Mouse (Mus musculus) spleen, adult 18-20 months (tissue): ENCODE results near the gene Lonp2.

Experiments used
- DNase-seq, 2 experiments: peaks; one replicate each; pipeline ENCODE4 v3.0.0; 2022; ENCODE audit warnings: mixed read lengths in 2 of 2

The Lonp2 gene

DNA sequence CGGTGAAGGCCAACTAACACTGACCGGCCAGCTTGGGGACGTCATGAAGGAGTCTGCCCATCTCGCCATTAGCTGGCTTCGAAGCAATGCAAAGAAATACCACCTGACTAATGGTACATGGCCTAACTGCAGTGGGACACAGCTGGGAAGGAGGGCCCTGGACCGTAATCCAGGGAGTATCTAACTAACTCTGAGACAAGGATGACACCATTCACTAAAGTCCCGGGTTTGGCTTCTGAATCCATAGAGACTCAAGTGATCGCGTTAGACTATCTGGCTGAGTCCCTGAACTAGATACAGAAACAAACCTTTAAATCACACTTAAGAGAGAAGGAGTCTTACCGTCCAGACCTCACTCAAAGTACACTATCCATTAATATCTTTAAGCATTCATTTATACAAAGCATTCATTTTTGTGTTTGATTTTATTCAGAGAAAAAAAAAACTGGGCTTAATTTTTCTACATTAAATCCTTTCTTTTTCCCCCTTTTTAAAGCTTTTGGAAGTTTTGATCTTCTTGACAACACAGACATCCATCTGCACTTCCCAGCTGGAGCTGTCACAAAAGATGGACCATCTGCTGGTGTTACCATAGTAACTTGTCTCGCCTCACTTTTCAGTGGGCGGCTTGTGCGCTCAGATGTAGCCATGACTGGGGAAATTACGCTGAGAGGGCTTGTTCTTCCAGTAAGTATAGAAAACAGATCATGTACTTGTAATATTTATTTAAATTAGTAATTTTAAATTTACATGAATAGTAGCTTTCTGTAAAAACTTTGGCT lies 89.8 kb downstream of the Lonp2 start:
- no peak for DNase-seq

GRCm38 (mm10) chr8:86718332-86718994 lies 94.6 kb downstream of the Lonp2 start:
- DNase-seq, result no peak

DNA sequence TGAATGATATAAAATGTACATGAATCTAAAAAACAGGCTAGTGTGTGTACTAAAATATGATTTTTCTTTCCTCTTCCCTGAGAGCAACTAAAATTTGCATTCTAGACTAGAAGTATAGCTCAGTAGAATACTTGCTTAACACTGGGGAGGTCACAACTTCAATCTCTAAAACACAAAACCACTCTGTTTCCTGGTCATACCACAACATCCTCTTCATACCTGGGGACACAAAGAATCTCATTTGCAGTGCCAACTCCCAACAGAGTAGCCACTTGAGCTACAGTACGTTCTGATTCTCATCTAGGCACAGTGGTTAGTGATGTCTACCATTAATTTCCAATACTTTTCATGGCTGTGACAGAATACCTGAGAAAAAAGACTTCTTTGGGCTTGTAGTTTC lies 95.5 kb downstream of the Lonp2 start:
- no peak for DNase-seq

- no peak for DNase-seq
Observed at GRCm38 (mm10) chr8:86720756-86721459, 97.1 kb downstream of the Lonp2 start.

- DNase-seq, result no peak
Observed at GRCm38 (mm10) chr8:86721490-86721889, 97.6 kb downstream of the Lonp2 start.

DNA sequence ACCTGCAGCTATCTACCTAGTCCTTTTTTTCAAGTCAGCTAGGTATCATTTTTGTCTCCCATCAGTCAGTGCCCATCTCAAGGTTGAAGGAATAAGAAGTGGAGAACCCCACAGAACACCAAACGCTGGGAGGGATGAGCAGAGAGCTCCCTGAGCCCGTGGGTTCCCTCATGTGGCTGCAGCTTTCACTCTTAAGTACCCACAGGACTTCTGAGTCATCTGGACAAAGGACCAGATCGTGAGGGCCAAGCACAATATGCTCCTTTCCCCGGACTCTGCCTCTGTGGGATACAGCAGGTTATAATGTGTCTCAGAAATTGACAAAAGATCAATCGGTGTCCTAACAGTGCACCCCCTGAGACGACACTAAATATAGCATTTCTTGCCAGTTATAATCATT lies 103.1 kb downstream of the Lonp2 start:
- no peak for DNase-seq

GRCm38 (mm10) chr8:86728224-86728950 lies 104.5 kb downstream of the Lonp2 start:
- no peak for DNase-seq

- no peak for DNase-seq
Observed at GRCm38 (mm10) chr8:86730303-86730702, 106.5 kb downstream of the Lonp2 start.

GRCm38 (mm10) chr8:86730860-86731259 lies 107.0 kb downstream of the Lonp2 start:
- no peak for DNase-seq

DNA sequence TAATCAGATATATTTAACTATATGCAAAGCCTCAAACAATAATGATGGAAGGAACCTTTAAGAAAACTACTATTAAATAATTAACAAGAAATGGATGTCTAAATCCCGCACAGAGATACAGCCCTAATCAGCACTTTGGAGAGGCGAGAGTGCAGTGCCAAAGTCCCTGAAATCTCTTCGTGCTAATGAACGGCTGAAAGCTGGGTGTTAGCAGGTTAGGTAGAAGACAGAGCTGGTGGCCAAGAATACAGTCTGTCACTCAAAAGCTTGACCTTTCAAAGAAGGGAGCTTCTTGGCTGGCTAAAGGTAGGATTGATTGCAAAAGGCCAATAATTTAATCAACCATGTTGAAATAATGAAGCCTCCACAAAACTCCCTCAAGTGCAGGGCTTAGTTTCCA lies 110.3 kb downstream of the Lonp2 start:
- DNase-seq, result no peak

- DNase-seq, result no peak
Observed at GRCm38 (mm10) chr8:86734954-86735353, 111.1 kb downstream of the Lonp2 start.

DNA sequence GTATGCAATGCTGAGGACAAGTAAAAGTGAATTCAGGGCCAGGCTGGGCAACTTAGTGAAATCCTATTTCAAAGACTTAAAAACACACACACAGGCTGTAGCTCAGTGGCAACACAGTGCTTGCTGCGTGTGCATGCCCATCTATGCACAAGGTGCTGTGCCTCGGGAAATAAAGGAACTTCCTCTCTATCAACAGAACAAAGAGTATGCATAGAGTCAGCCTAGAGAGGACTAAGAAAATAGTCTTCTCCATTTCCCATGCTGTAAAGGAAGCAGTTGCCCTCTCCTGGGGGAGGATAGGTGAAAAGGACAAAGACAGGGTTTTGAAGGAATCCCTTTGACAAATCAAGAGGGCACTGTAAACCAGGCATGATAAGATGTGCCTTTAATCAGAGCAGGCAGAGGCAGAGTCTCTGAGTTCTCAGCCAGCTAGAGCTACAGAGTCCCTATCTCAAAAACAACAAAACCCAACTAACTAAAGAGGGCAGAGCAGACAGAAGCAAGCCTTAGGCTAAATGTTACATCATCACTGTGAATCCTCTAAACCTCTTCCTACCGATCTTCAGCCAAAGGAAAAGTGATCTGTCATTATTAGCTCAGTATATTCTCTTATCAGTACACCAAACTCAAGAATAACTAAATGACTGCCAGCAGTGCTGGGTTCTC lies 111.7 kb downstream of the Lonp2 start:
- DNase-seq, result no peak

DNA sequence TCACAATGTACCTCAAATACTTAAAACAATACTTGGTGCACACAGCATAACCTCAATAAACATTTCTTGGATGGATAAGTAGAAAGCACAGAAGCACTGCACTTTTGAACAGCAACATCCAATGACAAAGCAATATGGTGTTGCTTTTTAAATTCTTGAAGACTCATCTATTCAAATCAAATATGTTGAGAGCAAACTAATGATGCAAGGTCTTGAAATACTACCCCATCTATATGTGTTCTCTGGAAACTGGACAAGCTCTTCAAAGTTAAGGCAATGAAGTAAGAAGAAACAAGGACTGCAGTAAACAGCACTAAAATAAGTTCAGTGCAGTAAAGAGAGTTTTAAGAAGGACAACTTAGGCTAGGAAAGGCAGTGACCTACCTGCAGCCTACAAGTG lies 117.1 kb downstream of the Lonp2 start:
- DNase-seq, result no peak

DNA sequence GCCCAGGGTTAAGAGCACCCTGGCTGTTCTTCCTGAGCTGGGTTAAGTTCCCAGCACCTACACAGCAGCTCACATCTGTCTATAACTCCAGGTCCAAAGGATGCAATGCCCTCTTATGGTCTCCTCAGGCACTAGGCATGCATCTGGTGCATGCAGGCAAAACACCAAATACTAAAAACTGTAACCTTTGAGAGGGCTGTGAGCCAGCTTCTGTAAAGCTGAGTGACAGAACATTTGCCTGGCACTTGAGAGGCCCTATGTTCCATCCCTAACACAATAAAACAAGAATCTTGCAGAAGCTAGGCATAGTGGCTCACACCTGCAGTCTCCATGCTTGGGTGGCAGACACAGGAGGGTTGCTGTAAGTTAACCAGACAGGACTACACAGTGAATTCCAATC lies 117.8 kb downstream of the Lonp2 start:
- DNase-seq, result no peak

DNA sequence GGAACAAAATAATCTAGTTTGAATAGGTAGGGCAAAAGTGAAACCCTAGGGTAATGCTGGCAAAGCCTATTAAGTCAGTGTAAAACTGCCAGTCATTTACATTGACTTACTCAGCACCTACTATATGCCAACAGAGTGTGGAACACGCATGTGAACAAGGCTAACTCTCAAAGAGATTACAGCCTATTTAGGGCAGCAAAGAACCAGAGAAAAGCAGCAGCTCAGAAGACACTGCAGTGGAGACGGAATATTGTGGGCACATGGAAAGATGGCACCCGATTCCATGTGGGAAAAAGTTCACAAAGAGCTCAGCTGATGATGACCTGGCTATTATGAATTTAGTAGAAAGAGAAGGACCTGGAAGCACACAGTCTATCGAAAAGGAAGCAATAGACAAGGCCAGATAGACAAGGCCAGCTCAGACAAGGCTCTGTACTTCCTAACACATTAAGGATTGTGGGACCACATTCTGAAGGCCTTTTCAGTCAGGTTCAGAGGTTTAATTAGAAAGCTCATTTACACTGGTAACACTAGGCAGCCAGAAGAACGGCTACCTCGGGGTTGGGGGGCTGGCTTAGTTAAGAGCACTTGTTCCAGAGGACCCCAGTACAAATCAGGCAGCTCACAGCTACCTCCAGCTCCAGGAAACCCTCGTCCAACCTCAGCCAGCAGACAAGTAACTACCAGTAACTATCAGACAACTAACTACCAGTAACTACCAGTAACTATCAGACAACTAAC lies 118.9 kb downstream of the Lonp2 start:
- no peak for DNase-seq

DNA sequence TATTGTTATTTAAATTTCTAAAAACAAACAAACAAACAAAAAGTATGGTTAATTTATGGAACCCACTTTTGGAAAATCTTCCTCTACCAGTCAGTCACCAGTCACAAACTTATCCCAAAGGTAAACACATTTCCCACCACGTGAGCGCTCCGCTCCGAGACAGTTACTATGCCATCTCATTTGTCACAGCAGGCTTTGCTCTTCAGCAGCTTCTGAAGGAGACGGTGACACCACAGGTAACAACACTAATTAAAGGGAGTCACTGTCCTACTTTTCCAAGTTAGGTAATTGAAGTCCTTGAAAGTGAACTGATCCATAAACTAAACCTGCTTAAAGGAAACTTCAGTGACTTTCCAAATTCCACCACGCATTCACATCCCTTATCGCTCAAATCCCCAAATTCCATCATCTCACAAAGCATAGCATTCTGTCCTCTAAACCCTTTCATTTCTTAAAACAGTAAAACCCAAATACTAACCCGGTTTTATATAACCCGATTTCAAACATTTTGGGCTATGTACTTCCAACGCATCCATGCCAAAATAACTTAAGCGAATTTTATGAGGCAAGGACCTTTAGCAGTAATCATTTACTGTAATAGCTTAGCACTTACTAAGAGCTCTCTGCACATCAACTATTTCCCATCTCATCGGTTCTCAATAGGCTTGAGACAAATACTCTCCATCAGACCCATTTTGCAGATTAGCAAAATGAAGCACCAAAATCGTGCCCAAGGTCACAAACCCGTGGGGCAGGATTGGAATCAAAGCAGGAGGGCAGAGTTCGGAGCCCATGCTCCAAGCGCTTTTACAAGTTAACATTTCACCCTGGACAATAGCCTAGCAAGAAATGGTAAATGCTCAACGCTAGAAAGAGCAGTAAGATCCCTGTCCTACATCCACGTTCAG lies 120.7 kb downstream of the Lonp2 start:
- DNase-seq, result no peak

GRCm38 (mm10) chr8:86745221-86745934 lies 121.5 kb downstream of the Lonp2 start, which contains the start of the genes Gm10638 and Siah1a:
Gm10638 (plus strand) TSS chr8:86745699.
Siah1a (minus strand) TSS chr8:86745934.
- DNase-seq, result peak in 1 of 2 experiments; percentile 45

- peak; percentile 91 to 97 for DNase-seq
Observed at GRCm38 (mm10) chr8:86745935-86746441, 122.1 kb downstream of the Lonp2 start.

DNA sequence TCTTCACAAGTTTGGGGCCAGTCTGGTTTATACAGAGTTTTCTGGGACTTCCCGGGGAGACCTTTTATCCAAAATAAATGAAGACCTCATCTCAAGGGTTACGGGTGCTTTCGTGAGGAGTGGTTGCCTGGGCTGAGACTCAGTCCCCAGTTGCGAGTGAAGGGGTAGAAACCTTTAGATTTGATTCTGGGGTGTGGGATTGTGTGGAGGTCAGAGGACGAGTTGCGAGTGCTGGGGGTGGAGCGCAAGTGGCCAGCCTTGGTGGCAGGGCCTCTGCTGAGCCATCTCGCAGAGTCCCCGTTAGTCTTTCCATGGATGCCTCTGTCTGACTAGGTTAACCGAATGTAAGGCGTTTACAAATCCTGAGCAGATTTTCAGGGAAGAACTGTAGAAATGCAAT lies 122.7 kb downstream of the Lonp2 start:
- no peak for DNase-seq

DNA sequence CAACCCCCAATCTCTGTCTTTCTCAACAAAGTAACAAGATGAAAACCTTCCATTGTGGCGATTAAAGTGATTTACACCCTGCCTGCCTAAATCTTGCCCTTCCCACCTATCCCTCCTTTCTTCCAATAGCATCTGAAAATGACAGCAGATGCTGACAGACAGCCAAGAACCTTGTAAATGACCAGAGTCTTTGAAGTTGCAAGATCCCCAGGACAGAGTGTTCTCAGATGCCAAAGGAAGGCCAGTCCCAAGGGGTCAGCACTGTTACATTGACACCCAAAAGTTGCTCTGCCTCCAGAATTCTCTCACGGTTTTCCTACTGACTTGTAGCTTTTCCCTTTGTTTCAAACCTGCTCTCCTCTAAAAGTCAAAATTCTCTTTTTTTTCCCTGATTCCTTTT lies 126.0 kb downstream of the Lonp2 start:
- DNase-seq, result no peak
